Mouse (Mus musculus): ENCODE results near the gene Acrbp. TPM values are rescaled to one million over a fixed set of nuclear protein-coding genes. Genes with fewer than 3 reads are reported as not detected.
A peak's percentile ranks its signal among the peaks of the same experiment; 100 is the strongest.

The Acrbp gene
- polyA plus RNA-seq, 1 experiment from 2014 or later, result 21.0 TPM

DNA sequence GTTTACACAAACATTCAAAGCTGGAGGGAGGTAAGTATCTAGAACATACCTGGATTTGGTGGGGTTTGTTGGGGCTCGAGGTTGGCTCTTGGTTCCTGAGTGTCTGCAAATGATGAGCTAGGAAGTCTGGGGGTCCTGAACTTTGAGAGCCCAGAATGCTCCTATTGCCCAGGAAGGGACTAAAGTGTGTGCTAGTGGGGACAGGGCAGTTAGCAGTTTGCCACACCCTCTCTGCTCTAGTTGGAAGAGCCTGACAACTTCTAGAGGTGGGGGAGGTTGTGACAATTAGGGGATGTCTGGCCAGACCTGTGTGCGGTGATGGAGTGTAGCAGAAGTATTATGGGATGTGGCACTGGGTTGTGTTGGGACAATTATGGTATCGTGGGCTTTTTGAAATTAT is 45.4 kb downstream of the Acrbp start:
- ATAC-seq (ENCODE audit: low read depth), result no peak

GRCm38 (mm10) chr6:125095391-125096278 is 46.1 kb downstream of the Acrbp start, which contains the start of gene Chd4:
Chd4 (plus strand) TSS chr6:125095981.
- peak within 1 kb of the TSS; percentile 99 for H3K9ac ChIP-seq
- H3K36me3 ChIP-seq, result peaks cover 26% of the 10 kb centered on the region
- H3K4me1 ChIP-seq (replicated peaks), result peaks cover 44% of the 10 kb centered on the region
- 1% methylated on average over 42 of the region's 45 CpGs for WGBS
- H3K9me3 ChIP-seq, result no peaks in the 10 kb centered on the region
- H3K4me2 ChIP-seq, result peak within 1 kb of the TSS; percentile 98
- H3K27ac ChIP-seq (replicated peaks), result peak within 1 kb of the TSS; percentile 97
- no peaks in the 10 kb centered on the region for H3K27me3 ChIP-seq
- peak within 1 kb of the TSS; percentile 99 for H3K4me3 ChIP-seq
- peak; percentile 76 for ATAC-seq (ENCODE audit: low read depth)

More for the DNA sequence above, 45.4 kb downstream of the Acrbp start:
- 58% methylated on average over 3 of the region's 3 CpGs for WGBS
- Histone ChIP-seq H3K9ac (no peak overlapping the region), H3K4me2 (no peak overlapping the region), H3K4me1 (replicated peaks) (peaks cover 44% of the 10 kb centered on the region), H3K9me3 (no peaks in the 10 kb centered on the region), H3K27ac (replicated peaks) (peak overlapping the region; percentile 97), H3K27me3 (no peaks in the 10 kb centered on the region), H3K36me3 (peaks cover 18% of the 10 kb centered on the region), H3K4me3 (no peak overlapping the region)

- H3K4me2 ChIP-seq, result peak overlapping the region; percentile 98
- 0% methylated on average over 18 of the region's 32 CpGs for WGBS
- H3K9ac ChIP-seq, result peak overlapping the region; percentile 99
- no peak for ATAC-seq (ENCODE audit: low read depth)
- H3K27ac ChIP-seq (replicated peaks), result peak overlapping the region; percentile 97
- H3K9me3 ChIP-seq, result no peaks in the 10 kb centered on the region
- peaks cover 40% of the 10 kb centered on the region for H3K4me1 ChIP-seq (replicated peaks)
- H3K4me3 ChIP-seq, result peak overlapping the region; percentile 99
- no peaks in the 10 kb centered on the region for H3K27me3 ChIP-seq
- peaks cover 32% of the 10 kb centered on the region for H3K36me3 ChIP-seq
Measured at GRCm38 (mm10) chr6:125096279-125096596, 46.7 kb downstream of the Acrbp start.

GRCm38 (mm10) chr6:125096597-125097345 is 47.3 kb downstream of the Acrbp start:
- Histone ChIP-seq H3K4me2 (peak overlapping the region; percentile 98), H3K4me3 (peak overlapping the region; percentile 99), H3K9ac (peak overlapping the region; percentile 99), H3K27me3 (no peaks in the 10 kb centered on the region), H3K4me1 (replicated peaks) (peaks cover 40% of the 10 kb centered on the region), H3K9me3 (no peaks in the 10 kb centered on the region), H3K36me3 (peaks cover 37% of the 10 kb centered on the region), H3K27ac (replicated peaks) (peak overlapping the region; percentile 97)
- ATAC-seq (ENCODE audit: low read depth), result peak; percentile 56
- under 1% methylated on average over 40 of the region's 44 CpGs for WGBS

GRCm38 (mm10) chr6:125097346-125097689 is 47.8 kb downstream of the Acrbp start:
- peak overlapping the region; percentile 99 for H3K9ac ChIP-seq
- no peaks in the 10 kb centered on the region for H3K27me3 ChIP-seq
- ATAC-seq (ENCODE audit: low read depth), result peak; percentile 4
- H3K9me3 ChIP-seq, result no peaks in the 10 kb centered on the region
- H3K27ac ChIP-seq (replicated peaks), result peak overlapping the region; percentile 97
- H3K4me1 ChIP-seq (replicated peaks), result peaks cover 40% of the 10 kb centered on the region
- peak overlapping the region; percentile 99 for H3K4me3 ChIP-seq
- peak overlapping the region; percentile 98 for H3K4me2 ChIP-seq
- WGBS, result 2% methylated on average over 12 of the region's 12 CpGs
- peaks cover 43% of the 10 kb centered on the region for H3K36me3 ChIP-seq

DNA sequence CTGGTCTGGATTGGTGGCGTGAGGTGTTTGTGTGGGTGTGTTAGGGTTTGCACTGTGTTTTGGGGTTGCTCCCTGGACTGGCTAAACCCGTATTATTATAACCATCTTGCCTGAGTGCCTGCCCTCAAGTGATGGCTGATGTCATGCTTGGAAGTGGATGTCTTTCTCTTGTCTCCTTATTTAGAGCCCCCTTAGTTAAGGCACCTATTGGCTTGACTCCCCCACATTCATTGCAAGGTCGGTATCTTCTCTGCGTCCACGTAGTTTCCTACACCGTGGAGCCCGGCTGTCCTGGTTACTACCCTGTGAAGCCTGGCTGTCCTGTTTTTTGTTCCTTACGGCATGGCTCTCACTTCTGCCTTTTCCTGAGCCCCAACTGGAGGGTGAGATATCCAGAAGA is 48.5 kb downstream of the Acrbp start:
- Histone ChIP-seq H3K36me3 (peaks cover 49% of the 10 kb centered on the region), H3K9ac (peak overlapping the region; percentile 99), H3K27me3 (no peaks in the 10 kb centered on the region), H3K27ac (replicated peaks) (peak overlapping the region; percentile 97; the same call in 1 of the 2 replicates), H3K4me1 (replicated peaks) (peaks cover 40% of the 10 kb centered on the region), H3K4me2 (peak overlapping the region; percentile 98), H3K4me3 (peak overlapping the region; percentile 99), H3K9me3 (no peaks in the 10 kb centered on the region)
- 59% methylated on average over 8 of the region's 8 CpGs for WGBS
- ATAC-seq (ENCODE audit: low read depth), result no peak

DNA sequence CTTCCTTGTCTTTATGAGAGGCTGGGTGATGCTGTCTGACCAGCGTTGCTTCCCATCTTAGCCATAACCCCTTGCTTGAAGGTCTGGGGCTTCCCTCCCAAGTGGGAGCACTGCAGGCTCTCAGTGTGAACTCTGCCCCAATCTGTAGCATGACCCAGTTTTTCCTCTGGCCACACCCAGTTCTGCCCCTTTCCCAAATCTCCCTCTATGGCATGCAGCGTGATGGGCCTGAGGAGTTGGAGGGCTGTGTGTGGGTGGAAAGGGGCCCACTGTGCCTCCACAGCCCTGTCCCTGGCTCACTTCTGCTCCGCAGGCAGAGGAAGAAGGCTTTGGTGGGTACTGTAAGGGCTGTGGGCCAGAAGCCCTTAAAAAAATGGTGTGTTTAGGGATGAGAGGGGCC is 49.0 kb downstream of the Acrbp start:
- no peaks in the 10 kb centered on the region for H3K27me3 ChIP-seq
- no peak for ATAC-seq (ENCODE audit: low read depth)
- peak overlapping the region; percentile 98 for H3K4me2 ChIP-seq
- peak overlapping the region; percentile 99 for H3K9ac ChIP-seq
- H3K9me3 ChIP-seq, result no peaks in the 10 kb centered on the region
- WGBS, result 72% methylated on average over 3 of the region's 3 CpGs
- H3K4me3 ChIP-seq, result peak overlapping the region; percentile 99
- peak overlapping the region; percentile 81 for H3K27ac ChIP-seq (replicated peaks)
- H3K4me1 ChIP-seq (replicated peaks), result peaks cover 40% of the 10 kb centered on the region
- H3K36me3 ChIP-seq, result peaks cover 54% of the 10 kb centered on the region

- Histone ChIP-seq H3K4me2 (peak overlapping the region; percentile 98), H3K4me1 (replicated peaks) (peaks cover 40% of the 10 kb centered on the region), H3K9me3 (no peaks in the 10 kb centered on the region), H3K36me3 (peaks cover 63% of the 10 kb centered on the region), H3K9ac (peak overlapping the region; percentile 99), H3K4me3 (peak overlapping the region; percentile 99), H3K27ac (replicated peaks) (peak overlapping the region; percentile 81), H3K27me3 (no peaks in the 10 kb centered on the region)
- 31% methylated on average over 5 of the region's 5 CpGs for WGBS
- no peak for ATAC-seq (ENCODE audit: low read depth)
Measured at GRCm38 (mm10) chr6:125099421-125099971, 50.0 kb downstream of the Acrbp start.

DNA sequence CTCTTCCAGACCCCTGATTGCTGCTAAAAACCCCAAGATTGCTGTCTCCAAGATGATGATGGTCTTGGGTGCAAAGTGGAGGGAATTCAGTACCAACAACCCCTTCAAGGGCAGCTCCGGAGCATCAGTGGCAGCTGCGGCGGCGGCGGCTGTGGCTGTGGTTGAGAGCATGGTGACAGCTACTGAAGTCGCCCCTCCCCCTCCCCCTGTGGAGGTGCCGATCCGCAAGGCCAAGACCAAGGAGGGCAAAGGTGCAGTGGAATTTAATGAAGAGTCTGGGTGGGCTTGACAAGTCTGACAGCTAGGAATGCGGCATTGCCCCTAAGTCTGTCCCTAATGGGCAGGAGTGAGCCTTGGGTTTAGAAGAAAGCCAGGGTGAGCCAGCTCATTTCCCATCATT is 52.0 kb downstream of the Acrbp start:
- H3K4me3 ChIP-seq, result no peak overlapping the region
- ATAC-seq (ENCODE audit: low read depth), result no peak
- H3K4me2 ChIP-seq, result no peak overlapping the region

DNA sequence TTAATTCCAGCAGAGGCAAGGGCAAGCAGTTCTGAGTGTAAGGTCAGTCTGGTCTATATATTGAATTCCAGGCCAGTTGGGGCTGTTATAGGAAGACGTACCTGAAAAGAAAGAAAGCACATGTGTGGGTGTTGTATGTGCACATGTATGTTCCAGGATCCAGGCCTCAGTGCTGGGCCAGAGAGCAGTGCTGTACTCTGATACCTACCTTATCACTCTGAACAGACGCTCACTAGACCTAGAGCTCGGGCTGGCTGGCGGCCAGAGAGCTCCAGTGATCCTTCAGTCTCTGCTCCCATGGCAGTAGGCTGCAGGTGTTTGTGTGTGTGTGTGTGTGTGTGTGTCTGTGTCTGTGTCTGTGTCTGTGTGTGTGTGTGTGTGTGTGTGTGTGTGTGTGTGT is 54.7 kb downstream of the Acrbp start:
- ATAC-seq (ENCODE audit: low read depth), result no peak
- Histone ChIP-seq H3K4me3 (no peak overlapping the region), H3K9me3 (no peaks in the 10 kb centered on the region), H3K4me2 (no peak overlapping the region), H3K27me3 (no peaks in the 10 kb centered on the region), H3K9ac (no peak overlapping the region), H3K36me3 (peaks cover 99% of the 10 kb centered on the region), H3K4me1 (replicated peaks) (peaks cover 16% of the 10 kb centered on the region), H3K27ac (replicated peaks) (no peak overlapping the region)
- WGBS, result 96% methylated on average over 4 of the region's 4 CpGs

More for the DNA sequence above, 52.0 kb downstream of the Acrbp start:
- H3K9me3 ChIP-seq, result no peaks in the 10 kb centered on the region
- H3K27me3 ChIP-seq, result no peaks in the 10 kb centered on the region
- H3K36me3 ChIP-seq, result peaks cover 83% of the 10 kb centered on the region
- H3K27ac ChIP-seq (replicated peaks), result no peak overlapping the region
- no peak overlapping the region for H3K9ac ChIP-seq
- H3K4me1 ChIP-seq (replicated peaks), result peaks cover 37% of the 10 kb centered on the region
- 92% methylated on average over 9 of the region's 9 CpGs for WGBS

GRCm38 (mm10) chr6:125107705-125108104 is 58.2 kb downstream of the Acrbp start:
- Histone ChIP-seq H3K36me3 (peaks cover 99% of the 10 kb centered on the region), H3K27ac (replicated peaks) (no peak overlapping the region), H3K9me3 (no peaks in the 10 kb centered on the region), H3K4me2 (no peak overlapping the region), H3K27me3 (no peaks in the 10 kb centered on the region), H3K9ac (no peak overlapping the region), H3K4me3 (no peak overlapping the region), H3K4me1 (replicated peaks) (no peaks in the 10 kb centered on the region)
- WGBS, result 94% methylated on average over 2 of the region's 2 CpGs
- no peak for ATAC-seq (ENCODE audit: low read depth)

DNA sequence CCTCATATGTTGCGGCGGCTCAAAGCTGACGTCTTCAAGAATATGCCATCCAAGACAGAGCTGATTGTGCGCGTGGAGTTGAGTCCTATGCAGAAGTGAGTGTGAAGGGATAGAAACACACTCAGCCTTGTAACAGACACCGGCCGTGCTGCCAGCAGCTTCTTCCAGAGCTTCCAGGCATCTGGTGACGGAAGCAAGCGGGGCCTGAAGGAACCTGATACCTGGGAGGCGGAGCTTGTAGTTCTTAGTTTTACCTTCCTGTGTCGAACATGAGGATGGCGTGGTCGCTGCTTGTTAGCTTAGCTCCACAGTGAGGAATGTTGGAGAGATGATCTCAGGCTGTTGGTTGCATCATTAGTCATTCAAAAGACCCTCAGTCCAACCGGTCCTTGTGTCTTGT is 59.9 kb downstream of the Acrbp start:
- H3K36me3 ChIP-seq, result peaks cover 100% of the 10 kb centered on the region
- no peak overlapping the region for H3K4me3 ChIP-seq
- H3K4me2 ChIP-seq, result no peak overlapping the region
- ATAC-seq (ENCODE audit: low read depth), result no peak
- H3K9me3 ChIP-seq, result no peaks in the 10 kb centered on the region
- no peaks in the 10 kb centered on the region for H3K27me3 ChIP-seq
- 93% methylated on average over 14 of the region's 14 CpGs for WGBS
- H3K9ac ChIP-seq, result no peak overlapping the region
- no peaks in the 10 kb centered on the region for H3K4me1 ChIP-seq (replicated peaks)
- no peak overlapping the region for H3K27ac ChIP-seq (replicated peaks)

Data from neural tube, embryonic 13.5 days (tissue).